Comparison of ENCODE assay signal across 8 mouse cellular contexts in the genomic region with DNA sequence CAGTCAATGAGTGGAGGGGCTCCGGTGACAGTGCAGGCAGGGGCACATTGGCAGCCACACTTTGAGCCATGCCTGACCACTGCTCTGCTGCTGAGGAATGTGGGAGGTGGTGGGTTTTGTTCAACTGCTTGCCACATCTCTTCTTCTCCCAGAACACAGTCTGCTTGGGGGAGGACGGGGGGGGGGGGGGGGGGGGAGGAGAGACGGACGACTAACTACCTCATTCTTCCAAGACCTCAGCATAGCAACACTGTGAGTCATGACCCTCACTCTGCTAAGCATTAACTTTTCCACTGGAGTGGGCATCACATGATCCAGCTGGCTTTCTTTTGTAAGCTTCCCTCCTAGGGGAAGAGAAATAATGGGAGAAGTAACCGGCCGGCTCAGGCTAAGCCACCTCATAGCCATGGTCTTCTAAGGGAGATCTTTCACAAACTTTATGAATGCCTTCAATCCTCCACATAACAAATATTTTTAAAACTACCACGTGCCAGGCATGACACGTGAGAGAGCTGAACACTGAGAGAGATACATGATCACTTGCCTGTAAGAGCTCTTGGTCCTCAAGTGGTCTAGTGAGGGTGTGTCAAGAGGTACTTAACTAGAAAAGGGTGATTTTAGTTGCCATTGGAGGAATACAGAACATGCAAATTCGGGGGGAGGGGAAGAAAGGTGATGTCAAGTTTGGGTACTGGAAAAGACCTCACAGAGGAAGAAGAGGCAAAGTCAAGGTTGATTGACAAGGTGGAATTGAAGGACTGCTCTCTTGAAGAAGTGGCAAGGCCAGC. TPM values are rescaled to one million over a fixed set of nuclear protein-coding genes. Genes with fewer than 3 reads are reported as not detected.
DNase-seq lines count a peak whose midpoint lies in the region; ATAC-seq and TF ChIP-seq lines count a peak whose summit lies in the region.

No protein-coding gene starts in this region.

- no peak overlapping the region for H3K9ac ChIP-seq in heart, embryonic 15.5 days
- no peak overlapping the region for H3K9ac ChIP-seq in liver, embryonic 12.5 days

- H3K27me3 ChIP-seq in heart, embryonic 15.5 days: no peaks in the 10 kb centered on the region
- peaks cover 8% of the 10 kb centered on the region for H3K27me3 ChIP-seq in liver, embryonic 12.5 days (replicated peaks)

- H3K36me3 ChIP-seq in heart, embryonic 15.5 days: no peaks in the 10 kb centered on the region
- no peaks in the 10 kb centered on the region for H3K36me3 ChIP-seq in liver, embryonic 12.5 days

- H3K9me3 ChIP-seq in heart, embryonic 15.5 days (replicated peaks): no peaks in the 10 kb centered on the region
- H3K9me3 ChIP-seq in liver, embryonic 12.5 days (replicated peaks): no peaks in the 10 kb centered on the region

- WGBS in heart, embryonic 15.5 days: 34% methylated on average over 7 of the region's 9 CpGs
- WGBS in liver, embryonic 12.5 days (ENCODE audit: insufficient replicate concordance): 64% methylated on average over 6 of the region's 9 CpGs

- peak; percentile 58 for ATAC-seq in heart, embryonic 15.5 days (replicated peaks; ENCODE audit: insufficient number of reproducible peaks, insufficient read depth, low FRiP score, low read depth)
- 0 out of 2 replicates have a peak, but pooled peaks have one; percentile 23 for ATAC-seq in liver, embryonic 12.5 days

- TF ChIP-seq CTCF in left cerebral cortex, adult 2 months (IDR thresholded peaks at IDR 0.05): no peak

- H3K4me3 ChIP-seq in heart, embryonic 15.5 days: no peak overlapping the region
- H3K4me3 ChIP-seq in liver, embryonic 12.5 days: no peak overlapping the region
- H3K4me3 ChIP-seq in left cerebral cortex, adult 2 months: no peak overlapping the region

- peak; percentile 81 for DNase-seq in 3134 (ENCODE audit: extremely low read depth, insufficient read length, low spot score)
- peak; percentile 97 for DNase-seq in NIH3T3 (ENCODE audit: low read depth)
- no peak for DNase-seq in left cerebral cortex, adult 18-20 months (ENCODE audit: low spot score in 2 of 2)
- no peak for DNase-seq in left cerebral cortex, postnatal 25 days (ENCODE audit: low spot score in 2 of 2)
- DNase-seq in spleen, adult 18-20 months: no peak
- DNase-seq in left cerebral cortex, adult 2 months (ENCODE audit: extremely low spot score in 1 of 2, low spot score in 2 of 2): no peak

- peaks cover 43% of the 10 kb centered on the region for H3K4me1 ChIP-seq in heart, embryonic 15.5 days (replicated peaks)
- H3K4me1 ChIP-seq in liver, embryonic 12.5 days: peaks cover 25% of the 10 kb centered on the region

- intact Hi-C loops in left cerebral cortex, postnatal 25 days (cut with DNase I): no loop called here
- intact Hi-C loops in left cerebral cortex, adult 2 months (cut with DNase I): no loop called here

- H3K4me2 ChIP-seq in heart, embryonic 15.5 days: 0 out of 2 replicates have a peak overlapping the region, but pooled peaks have one; percentile 17
- H3K4me2 ChIP-seq in liver, embryonic 12.5 days: no peak overlapping the region

- H3K27ac ChIP-seq in heart, embryonic 15.5 days: peak overlapping the region; percentile 35
- H3K27ac ChIP-seq in liver, embryonic 12.5 days: no peak overlapping the region
- no peak overlapping the region; the same call in 1 of the 2 replicates for H3K27ac ChIP-seq in left cerebral cortex, adult 2 months

RNA-seq across cellular contexts. Expression of gene Myof, which starts 17.9 kb away (rescaled TPM):
- 5.5 and 7.8 TPM in 2 replicates for polyA plus RNA-seq in heart, embryonic 15.5 days (2015; fragmentation: Nextera tagmentation; extraction: Ambion mirVana)
- 0.66 and 0.97 TPM in 2 replicates for polyA plus RNA-seq in liver, embryonic 12.5 days (2016; fragmentation: Nextera tagmentation; extraction: Ambion mirVana)
- 1 to 10 TPM; 5.3 TPM for total RNA-seq in left cerebral cortex, adult 18-20 months (2021)
- 1 to 10 TPM; 5.6 to 5.7 TPM for total RNA-seq in left cerebral cortex, postnatal 25 days (2021)
- 1 to 10 TPM; 4.0 to 8.0 TPM for total RNA-seq in left cerebral cortex, adult 2 months (2021)

RNA-seq across cellular contexts. Expression of gene Cep55, which starts 29.4 kb away (rescaled TPM):
- polyA plus RNA-seq in heart, embryonic 15.5 days (2015; fragmentation: Nextera tagmentation; extraction: Ambion mirVana): 24.6 and 26.4 TPM in 2 replicates
- polyA plus RNA-seq in liver, embryonic 12.5 days (2016; fragmentation: Nextera tagmentation; extraction: Ambion mirVana): 8.6 and 9.6 TPM in 2 replicates
- total RNA-seq in left cerebral cortex, adult 18-20 months (2021): not detected
- under 1 TPM; 0.18 to 0.32 TPM for total RNA-seq in left cerebral cortex, postnatal 25 days (2021)
- under 1 TPM; 0.35 to 0.38 TPM for total RNA-seq in left cerebral cortex, adult 2 months (2021)

Comparison
In these comparisons a context has a peak if more than half of its experiments do, and no peak if none do; other contexts are left out.
1. DNase-seq: peak in 3134 (single experiment) and NIH3T3 (single experiment); none in left cerebral cortex, adult 18-20 months (0 of 2), left cerebral cortex, postnatal 25 days (0 of 2), spleen, adult 18-20 months (0 of 2) and left cerebral cortex, adult 2 months (0 of 2).